Mouse (Mus musculus) left cerebral cortex, adult 18-20 months (tissue): ENCODE measurements at regions not wholly inside any gene's neighbourhood (a gene's known extent, or its start where the extent isn't known, plus 50 kb on each side); places are given as distances from the start of the nearest gene placed in this dataset.

Experiments
- DNase-seq, 2 experiments: peaks; one replicate each; pipeline ENCODE4 v3.0.0; 2021 to 2022; ENCODE audit warnings: low spot score in 2 of 2, mixed read lengths in 1 of 2

DNA sequence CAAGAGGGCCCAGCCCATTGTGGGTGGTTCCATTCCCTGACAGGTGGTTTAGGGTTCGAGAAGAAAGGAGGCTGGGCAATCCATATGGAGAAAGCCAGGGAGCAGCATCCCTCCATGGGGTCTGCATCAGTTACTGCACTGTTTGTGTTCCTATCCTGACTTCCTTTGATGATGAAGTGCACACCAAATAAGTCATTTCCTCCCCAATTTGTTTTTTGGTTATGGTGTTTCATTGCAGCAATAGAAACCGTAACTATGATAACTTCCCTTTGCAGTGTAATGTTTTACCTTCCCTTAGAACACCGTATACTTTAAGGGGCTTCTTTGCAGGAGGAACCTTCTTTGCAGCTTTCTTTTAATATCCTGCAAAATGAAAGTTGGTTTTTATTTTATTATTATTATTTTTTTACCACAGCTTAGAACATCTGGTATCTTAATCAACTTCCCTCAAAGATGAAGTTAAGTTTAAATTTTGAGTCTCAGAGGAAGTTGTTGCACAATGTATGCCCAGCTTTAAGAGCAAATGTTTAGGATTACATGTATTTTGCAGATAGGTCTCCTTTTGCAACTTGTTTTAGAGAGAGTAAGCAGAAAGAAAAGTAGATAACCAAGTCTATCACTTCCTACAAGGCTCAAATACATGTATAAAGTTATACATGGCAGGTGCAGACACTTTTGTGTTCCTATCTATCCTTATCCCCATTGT lies 1059.1 kb downstream of the Diaph2 start:
- DNase-seq = no peak

DNA sequence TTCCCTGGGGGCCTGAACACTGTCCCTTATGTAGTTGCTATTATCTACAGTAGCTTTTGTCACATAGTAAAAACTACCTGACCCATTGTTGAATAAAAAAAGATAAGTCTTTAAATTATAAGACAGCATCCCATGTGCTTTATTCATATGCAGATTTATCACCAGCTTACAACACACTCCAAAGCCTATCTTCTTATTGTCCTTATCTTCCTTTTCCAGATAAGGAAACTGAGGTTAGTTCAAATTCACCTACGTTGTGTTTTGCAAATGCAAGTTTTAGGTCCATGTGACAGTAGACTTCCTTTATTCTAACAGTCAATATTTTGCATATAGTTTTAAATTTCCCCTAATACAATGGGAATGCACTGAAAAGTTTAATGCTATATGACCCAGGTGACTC lies 1069.4 kb downstream of the Diaph2 start:
- no peak for DNase-seq

DNA sequence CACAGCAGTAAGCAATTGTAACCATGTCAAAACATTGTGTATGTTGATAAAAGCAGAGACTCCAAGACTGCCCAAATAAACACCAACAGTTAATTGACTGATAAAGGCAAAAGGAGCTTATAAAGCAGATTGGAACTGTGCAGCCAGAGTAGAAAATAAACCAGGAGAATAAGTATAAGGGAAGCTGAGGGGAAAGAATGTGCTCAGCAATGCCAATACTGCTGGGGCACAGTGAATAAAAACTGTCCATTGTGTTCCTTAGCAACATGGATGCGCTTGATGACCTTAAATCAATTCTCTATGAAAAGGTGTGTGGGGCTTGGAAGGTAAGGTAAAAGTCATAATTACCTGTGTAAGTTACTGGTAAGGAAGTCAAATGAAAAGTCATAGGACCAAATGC lies 1070.2 kb downstream of the Diaph2 start:
- no peak for DNase-seq

DNA sequence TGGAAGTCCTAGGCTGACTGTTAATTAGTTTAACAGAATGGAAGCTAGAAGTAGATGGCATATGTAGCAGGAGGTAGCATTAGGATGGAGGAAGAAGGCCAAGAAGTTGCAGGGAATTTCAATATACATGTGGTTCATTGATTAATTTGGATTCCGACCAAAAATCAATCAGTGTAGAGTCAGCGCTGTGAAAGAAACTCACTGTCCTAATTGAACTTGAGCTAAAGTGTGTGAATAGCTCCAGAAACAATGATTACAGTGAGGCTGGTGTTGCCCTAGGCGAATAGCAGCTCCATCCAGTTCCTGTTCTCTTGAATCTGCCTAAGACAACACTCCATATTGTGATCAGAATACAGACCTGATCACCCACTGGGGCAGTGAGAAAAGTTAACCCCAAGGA lies 1070.6 kb downstream of the Diaph2 start:
- DNase-seq = no peak

DNA sequence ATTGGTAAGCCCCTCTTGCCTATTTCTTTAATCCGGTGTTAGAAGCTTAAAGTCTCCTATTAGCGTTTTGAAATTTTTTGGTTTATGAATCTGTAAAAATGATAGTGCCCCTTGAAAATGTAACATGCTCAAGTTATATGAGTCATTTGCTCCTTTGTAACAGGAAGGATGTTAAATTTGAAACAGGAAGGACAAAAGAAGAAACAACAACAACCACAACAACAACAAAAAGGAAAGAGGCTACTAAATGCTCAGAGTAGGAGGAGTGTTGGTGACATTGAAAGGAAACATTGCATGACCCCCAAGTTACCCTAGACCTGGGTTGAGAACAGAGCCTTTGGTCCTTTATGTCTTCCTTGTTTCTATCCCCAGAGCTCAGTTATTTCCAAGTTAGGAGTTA lies 1074.4 kb downstream of the Diaph2 start:
- DNase-seq = no peak

DNA sequence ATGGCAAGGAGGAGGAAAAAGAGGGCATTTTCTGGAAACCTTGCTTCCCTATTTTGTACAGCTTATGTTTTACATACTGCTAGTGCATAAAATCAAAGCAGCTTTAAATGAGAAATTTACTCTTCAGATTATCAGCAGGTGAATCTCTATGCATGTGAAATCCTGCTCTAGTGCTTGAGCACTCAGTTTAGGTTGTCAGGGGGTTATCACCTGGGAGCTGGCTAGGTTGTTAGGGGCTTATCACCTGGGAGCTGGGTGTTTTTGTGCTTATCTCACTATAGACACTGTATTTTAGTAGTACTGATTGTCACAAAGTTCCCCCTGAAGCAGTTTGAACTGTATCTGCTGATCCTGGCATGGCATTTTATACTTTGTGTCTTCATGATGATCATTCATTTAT lies 1086.3 kb downstream of the Diaph2 start:
- no peak for DNase-seq

DNA sequence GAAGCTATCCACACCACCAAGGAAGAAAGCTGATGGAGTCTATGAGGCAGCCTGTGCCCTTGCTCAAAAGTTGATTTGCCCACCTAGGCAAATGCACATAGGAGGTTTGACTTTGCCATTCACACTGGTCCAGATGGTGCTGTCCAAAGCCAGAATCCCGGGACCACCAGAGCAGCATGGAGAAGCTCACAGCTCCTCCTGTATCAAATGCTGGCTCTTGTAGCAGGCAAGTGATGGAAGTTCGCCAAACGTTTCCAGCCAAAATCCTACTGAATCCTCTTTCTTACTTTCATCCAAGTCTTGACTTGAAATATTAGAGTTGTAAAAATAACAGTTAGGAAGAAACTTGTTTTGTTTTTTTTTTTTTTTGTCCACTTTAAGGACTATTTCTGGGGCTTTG lies 1093.6 kb downstream of the Diaph2 start:
- no peak for DNase-seq

DNA sequence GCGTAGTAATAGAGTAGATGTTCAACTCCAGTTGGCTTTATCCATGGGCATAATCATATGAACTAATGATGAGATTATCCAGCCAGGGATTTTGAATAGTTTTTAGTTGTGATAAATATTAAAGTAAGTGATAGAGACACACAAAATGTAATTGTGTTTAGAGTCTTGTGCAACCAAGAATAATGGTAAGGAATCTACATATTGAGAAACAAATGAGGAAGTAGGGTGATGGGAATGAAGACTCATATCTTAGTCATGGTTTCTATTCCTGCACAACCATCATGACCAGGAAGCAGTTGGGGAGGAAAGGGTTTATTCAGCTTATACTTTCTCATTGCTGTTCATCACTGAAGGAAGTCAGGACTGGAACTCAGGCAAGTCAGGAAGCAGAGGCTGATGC lies 1117.0 kb downstream of the Diaph2 start:
- no peak for DNase-seq

DNA sequence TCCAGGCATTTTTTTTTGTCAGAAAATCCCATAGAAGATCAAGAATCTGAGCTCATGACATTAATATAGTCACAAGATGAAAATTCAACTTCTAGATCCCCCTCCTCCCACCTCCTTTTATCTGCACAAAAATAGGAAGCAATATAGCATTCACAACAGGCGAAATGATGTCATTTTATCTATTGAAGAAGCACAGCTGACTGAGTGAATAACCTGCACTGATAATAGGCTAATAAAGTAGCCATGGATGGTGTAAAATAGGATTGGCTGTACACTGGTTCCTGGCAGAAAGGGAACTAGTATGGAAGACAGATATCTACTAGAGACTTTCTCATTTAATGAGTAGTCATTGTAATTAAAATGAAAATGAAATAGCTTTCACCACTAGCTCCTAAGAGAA lies 1124.6 kb downstream of the Diaph2 start:
- no peak for DNase-seq

DNA sequence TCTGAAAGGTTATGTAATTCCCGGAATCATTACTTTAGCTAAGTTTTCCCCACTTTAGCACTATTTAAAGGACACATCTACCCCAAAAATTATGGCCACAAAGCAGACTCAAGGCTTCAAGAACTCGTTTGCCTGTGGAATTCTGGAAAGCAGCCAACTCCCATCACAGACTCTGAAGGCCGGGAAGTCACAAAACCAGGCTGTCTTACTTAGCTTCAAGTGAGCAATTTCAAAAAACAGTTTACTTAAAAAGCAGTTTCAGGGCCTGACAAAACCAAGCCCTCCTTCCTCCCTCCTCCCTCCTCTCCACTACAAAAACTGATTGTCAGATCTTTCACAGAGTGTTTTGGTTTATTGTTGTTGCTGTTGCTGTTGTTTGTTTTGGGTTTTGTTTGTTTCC lies 1125.7 kb downstream of the Diaph2 start:
- DNase-seq = peak in 1 of 2 experiments; percentile 4

DNA sequence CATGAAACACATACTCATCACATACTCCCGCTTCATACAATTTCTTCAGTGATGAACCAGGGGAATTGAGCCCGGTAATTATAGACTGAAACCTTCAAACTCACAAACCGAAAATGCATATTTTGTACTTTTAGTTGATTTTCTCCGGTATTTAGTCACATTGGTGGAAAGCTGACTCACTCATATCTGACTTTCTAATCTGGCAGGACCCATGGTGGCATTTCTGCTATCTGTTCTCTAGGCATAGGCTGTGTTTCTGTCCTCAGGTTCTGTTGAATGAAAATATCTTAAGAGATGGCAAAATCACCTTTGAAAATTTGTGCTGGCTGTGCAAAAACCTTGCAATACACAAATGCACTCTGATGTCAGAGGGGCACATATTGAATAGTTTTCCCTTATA lies 1126.6 kb downstream of the Diaph2 start:
- DNase-seq = no peak
